Mouse (Mus musculus) spleen, adult 2 months (tissue): ENCODE results near the gene Lep. TPM values are rescaled to one million over a fixed set of nuclear protein-coding genes. Genes with fewer than 3 reads are reported as not detected.

ENCODE experiments used
- DNase-seq, 2 experiments: peaks; one replicate each; pipeline versions ENCODE4 v3.0.0 to v3.0.0-alpha.2; 2012 to 2021; ENCODE audit warnings: low spot score in 2 of 2, low read depth in 1 of 2
- H3K27ac ChIP-seq: fragments of 200-500 bp; 2 replicates; pipeline ENCODE4 v1.5.1; 2012; ENCODE audit warnings: low read length, inconsistent platforms; ENCODE audit not compliant: insufficient read depth
- H3K27me3 ChIP-seq: fragments of 200-500 bp; 2 replicates; pipeline ENCODE4 v1.6.1; 2012; ENCODE audit warnings: mild to moderate bottlenecking, moderate library complexity, low read length, inconsistent platforms; ENCODE audit not compliant: control insufficient read depth, insufficient read depth
- H3K36me3 ChIP-seq: fragments of 200-500 bp; 2 replicates; pipeline ENCODE4 v1.6.1; 2012; ENCODE audit warnings: mild to moderate bottlenecking, low read length, inconsistent platforms; ENCODE audit not compliant: control insufficient read depth, insufficient read depth
- H3K4me1 ChIP-seq: fragments of 200-500 bp; 2 replicates; pipeline ENCODE4 v1.6.1; 2011; ENCODE audit warnings: inconsistent platforms; ENCODE audit not compliant: control insufficient read depth, insufficient read depth, insufficient read length
- H3K4me3 ChIP-seq: fragments of 200-500 bp; 2 replicates; pipeline ENCODE4 v1.5.1; 2011; ENCODE audit warnings: mild to moderate bottlenecking, inconsistent platforms; ENCODE audit not compliant: insufficient read depth, insufficient read length; ENCODE audit errors: extremely low read depth
- CTCF ChIP-seq: fragments of 200-500 bp; IDR thresholded peaks from 2 replicates; pipeline ENCODE4 v1.5.1; 2011; ENCODE audit warnings: mild to moderate bottlenecking, inconsistent platforms; ENCODE audit not compliant: insufficient read depth, insufficient read length, insufficient replicate concordance; ENCODE audit errors: extremely low read depth
- POLR2A ChIP-seq: fragments of 200-500 bp; IDR thresholded peaks from 2 replicates; pipeline ENCODE4 v1.6.1; 2011; ENCODE audit warnings: low read depth, low read length, inconsistent platforms
- WGBS: fragments of 180-500 bp; shearing (Covaris S2); methylation state at CpG from one replicate; pipeline ENCODE4 v1.1.7; 2018; 5-methylcytosine and 5-hydroxymethylcytosine counted together
- polyA plus RNA-seq: library from polyadenylated mRNA; depleted of rRNA; stranded (reverse); fragments of >200 nt; gene quantifications from 2 replicates; pipeline ENCODE4 v1.2.3, GENCODE M21; 2012

Lep gene
- polyA plus RNA-seq, 1 experiment = 0.22 TPM

DNA sequence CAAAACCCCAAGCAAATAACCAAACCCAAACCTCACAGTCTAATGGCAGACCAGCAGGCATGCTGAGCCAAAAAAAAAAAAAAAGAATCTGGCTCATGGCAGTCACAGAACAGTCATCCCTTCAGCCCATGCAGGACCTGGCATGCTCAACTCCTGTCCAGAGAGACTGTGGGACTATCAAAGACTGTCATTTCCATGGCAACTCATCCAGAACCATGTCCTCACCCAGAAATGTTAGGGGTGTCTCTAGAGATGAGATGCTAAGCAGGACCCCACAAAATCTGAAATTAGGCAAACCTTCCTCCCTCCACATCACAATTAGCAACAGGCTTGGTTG is 14.1 kb downstream of the Lep start:
- Histone ChIP-seq H3K4me1 (no peaks in the 10 kb centered on the region), H3K36me3 (no peaks in the 10 kb centered on the region), H3K27ac (no peak overlapping the region), H3K27me3 (no peaks in the 10 kb centered on the region), H3K4me3 (no peak overlapping the region)
- TF ChIP-seq CTCF = no peak
- TF ChIP-seq POLR2A = no peak
- DNase-seq = no peak

DNA sequence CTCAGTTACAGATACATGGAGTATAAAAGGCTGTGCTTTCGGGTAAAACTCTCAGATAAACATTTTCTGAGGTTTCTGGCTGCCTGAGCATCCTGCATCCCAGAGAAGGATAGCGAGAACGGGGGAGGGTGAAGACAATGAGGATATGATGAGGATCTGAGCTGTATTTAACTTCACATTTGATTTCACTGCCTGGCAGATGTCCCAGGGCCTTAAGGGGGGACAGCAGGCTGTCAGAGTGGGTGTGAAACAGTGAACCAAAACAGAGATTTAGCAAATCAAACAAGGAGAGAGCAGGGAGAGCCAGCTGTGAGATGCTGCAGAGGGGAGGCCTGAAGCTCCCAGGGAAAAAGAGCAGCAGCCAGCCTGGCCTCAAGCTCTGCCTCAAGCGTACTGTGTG is 19.3 kb downstream of the Lep start:
- Histone ChIP-seq H3K27ac (no peak overlapping the region), H3K36me3 (no peaks in the 10 kb centered on the region), H3K4me1 (no peaks in the 10 kb centered on the region), H3K4me3 (no peak overlapping the region), H3K27me3 (no peaks in the 10 kb centered on the region)
- DNase-seq = no peak
- TF ChIP-seq CTCF (no peak), POLR2A (no peak)
- WGBS = 74% methylated on average over 4 of the region's 4 CpGs

DNA sequence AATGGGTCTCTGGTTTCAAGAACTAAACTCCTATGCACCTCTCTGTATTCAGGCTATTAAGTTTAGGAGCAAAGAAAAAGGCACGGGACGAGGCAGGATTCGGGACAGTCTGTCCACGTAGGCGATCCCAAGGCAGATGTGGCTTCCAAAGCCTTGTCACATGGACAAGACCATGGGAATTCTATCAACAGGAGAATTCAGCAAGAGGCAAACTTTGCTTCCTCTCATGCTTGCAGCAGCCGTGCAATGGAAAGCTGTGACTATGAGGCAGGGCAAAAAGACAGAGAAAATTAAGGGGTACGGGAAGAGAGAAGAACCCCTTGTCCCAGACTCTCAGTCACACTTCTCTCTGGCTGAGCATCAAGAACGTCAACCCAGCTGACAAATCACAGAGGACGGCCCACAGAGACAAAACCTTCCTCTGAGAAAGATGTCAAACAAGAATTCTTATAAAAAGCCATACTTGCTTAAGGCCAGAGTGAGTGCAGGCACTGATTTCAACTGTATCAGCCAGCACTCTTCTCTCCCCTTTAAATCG is 21.9 kb downstream of the Lep start:
- Histone ChIP-seq H3K4me1 (no peaks in the 10 kb centered on the region), H3K4me3 (no peak overlapping the region), H3K27ac (no peak overlapping the region), H3K27me3 (no peaks in the 10 kb centered on the region), H3K36me3 (no peaks in the 10 kb centered on the region)
- DNase-seq = no peak
- 81% methylated on average over 10 of the region's 10 CpGs for WGBS
- TF ChIP-seq POLR2A = no peak

DNA sequence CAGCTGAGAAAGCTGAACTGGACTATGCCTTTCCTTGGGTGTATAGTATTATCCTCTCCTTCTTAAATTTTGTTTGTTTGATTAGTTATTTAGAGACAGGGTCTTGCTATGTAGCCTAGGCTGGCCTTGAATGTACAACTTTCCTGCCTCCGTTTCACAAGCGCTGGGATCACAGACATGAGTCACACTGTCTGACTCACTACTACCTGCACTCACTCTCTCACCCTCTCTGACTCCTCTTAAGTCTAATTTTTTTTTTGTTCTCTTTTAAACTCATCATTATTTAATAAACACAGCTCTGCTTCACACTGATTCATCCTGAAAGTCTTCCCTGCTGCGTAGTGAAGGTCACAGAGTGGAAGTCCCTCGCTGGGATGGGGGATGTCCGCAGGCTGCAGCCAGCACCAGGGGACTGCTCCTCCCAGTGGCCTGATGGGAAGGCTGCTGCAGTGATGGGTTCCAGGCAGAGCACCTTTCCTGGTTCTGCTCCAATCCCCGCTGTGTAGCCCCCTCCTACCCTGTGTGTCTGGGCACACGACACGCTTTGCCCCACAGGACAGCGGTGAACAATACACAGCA is 22.8 kb downstream of the Lep start:
- Histone ChIP-seq H3K4me1 (no peaks in the 10 kb centered on the region), H3K36me3 (no peaks in the 10 kb centered on the region), H3K27ac (no peak overlapping the region), H3K27me3 (no peaks in the 10 kb centered on the region), H3K4me3 (no peak overlapping the region)
- no peak for TF ChIP-seq POLR2A
- WGBS = 55% methylated on average over 9 of the region's 9 CpGs
- DNase-seq = no peak

DNA sequence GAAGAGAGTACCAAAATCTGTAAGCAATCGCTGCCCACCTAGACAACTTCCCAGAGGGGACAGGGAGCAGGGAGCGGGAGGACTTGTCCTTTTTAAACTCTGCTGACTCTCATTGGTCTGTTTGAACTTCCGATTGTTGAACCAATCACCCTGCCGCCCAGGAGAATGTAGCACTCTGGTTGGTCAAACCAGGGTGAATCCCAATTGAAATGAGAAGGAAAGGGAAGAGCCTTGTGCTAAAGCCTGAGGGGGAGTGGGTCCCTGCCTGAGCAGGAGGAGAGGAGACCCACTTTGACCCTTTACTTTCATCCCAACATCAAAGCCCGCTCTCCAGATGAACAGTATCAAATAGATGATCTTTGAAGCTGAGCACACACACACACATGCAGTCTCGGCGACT is 24.4 kb downstream of the Lep start:
- DNase-seq = no peak
- TF ChIP-seq POLR2A (no peak), CTCF (no peak)
- no peak overlapping the region for H3K4me3 ChIP-seq
- WGBS = 81% methylated on average over 7 of the region's 7 CpGs
- H3K36me3 ChIP-seq = no peaks in the 10 kb centered on the region
- no peak overlapping the region for H3K27ac ChIP-seq
- no peaks in the 10 kb centered on the region for H3K27me3 ChIP-seq
- no peaks in the 10 kb centered on the region for H3K4me1 ChIP-seq

DNA sequence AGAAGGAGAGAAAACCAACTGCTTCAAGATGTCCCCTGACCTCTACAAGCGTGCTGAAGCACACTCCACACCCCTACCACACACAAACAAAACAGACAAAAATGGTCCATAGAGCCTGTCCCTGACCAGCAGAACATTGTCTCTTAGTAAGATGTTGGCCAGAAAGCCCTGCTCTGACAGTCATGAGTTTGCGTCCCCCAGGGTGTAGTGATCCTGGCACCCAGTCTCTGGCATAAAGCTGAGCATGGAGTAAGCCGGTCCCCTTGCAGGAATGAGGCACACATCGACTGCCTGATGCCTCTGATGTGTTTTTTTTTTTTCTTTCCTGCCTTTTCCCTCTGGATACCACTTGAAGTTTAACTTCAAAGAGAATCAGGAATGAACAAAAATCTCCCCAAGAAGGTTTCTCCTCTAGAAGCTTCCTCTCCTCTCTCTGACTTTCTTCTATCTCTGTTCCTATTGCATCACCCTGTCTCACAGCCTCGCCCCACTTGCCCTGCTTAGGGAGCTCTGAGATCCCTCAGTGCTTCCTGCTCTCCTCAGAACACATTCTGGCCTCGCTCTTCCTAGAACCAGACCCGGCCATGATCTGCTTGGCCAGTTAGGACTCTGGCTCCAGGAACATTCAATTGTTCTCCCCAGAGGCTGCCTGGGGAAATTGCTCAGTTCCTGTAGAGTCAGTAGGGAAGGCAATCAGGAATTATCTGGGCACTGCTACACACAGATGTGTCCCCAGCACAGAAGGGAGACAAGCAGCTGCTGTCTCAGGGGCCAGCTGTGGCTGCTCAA is 28.1 kb downstream of the Lep start:
- TF ChIP-seq POLR2A = no peak
- TF ChIP-seq CTCF = no peak

DNA sequence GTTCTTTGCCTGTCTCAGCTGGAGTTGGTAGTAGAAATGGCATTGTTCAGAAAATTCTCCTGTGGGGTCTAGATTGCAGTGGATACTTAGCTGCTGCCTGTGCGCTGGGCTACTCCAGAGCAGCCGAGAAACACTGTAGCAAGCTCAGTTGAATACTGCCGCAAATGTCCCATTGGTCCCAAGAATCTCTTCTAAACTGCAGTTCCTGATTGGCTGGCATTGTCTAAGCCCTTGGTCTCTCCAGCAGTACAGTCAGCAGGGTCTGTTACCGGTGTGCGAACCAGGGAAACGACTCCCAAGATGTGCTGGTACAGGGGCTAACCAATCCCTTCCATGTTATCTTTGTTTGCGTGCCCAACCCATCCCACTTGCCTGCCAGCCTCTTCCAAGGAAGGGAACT is 32.2 kb downstream of the Lep start:
- Histone ChIP-seq H3K27me3 (no peaks in the 10 kb centered on the region), H3K36me3 (no peaks in the 10 kb centered on the region), H3K27ac (no peak overlapping the region), H3K4me1 (no peaks in the 10 kb centered on the region), H3K4me3 (no peak overlapping the region)
- TF ChIP-seq CTCF = no peak
- no peak for TF ChIP-seq POLR2A
- no peak for DNase-seq
- 87% methylated on average over 7 of the region's 7 CpGs for WGBS

More for the DNA sequence above, 28.1 kb downstream of the Lep start:
- H3K4me3 ChIP-seq = no peak overlapping the region
- WGBS = 63% methylated on average over 7 of the region's 7 CpGs
- H3K27me3 ChIP-seq = no peaks in the 10 kb centered on the region
- no peaks in the 10 kb centered on the region for H3K4me1 ChIP-seq
- H3K27ac ChIP-seq = no peak overlapping the region
- no peaks in the 10 kb centered on the region for H3K36me3 ChIP-seq
- no peak for DNase-seq
